Mouse (Mus musculus) liver, adult 2 months (tissue): Measurements from ENCODE around the gene Ankrd31. TPM values are rescaled to one million over a fixed set of nuclear protein-coding genes. Genes with fewer than 3 reads are reported as not detected.
"Not testable (repeated sequence)": the region's sequence is repeated elsewhere in the genome, so short reads cannot be mapped to it uniquely, and the experiment has no call there.

Experiments used
- DNase-seq: peaks from one replicate; pipeline ENCODE4 v3.0.0-alpha.2; 2011; ENCODE audit warnings: low read depth, low spot score; ENCODE audit errors: extremely low read depth
- H3K27ac ChIP-seq: fragments of 200-500 bp; replicated peaks from 2 replicates; pipeline ENCODE4 v1.5.1; 2012; ENCODE audit warnings: low read depth, mild to moderate bottlenecking, control low read depth, inconsistent platforms, low read length; ENCODE audit not compliant: insufficient read depth
- H3K27me3 ChIP-seq: fragments of 200-500 bp; 2 replicates; pipeline ENCODE4 v1.6.1; 2012; ENCODE audit warnings: mild to moderate bottlenecking, moderate library complexity, low read length, inconsistent platforms; ENCODE audit not compliant: control insufficient read depth, insufficient read depth
- H3K36me3 ChIP-seq: fragments of 200-500 bp; 2 replicates; pipeline ENCODE4 v1.6.1; 2012; ENCODE audit warnings: low read length, inconsistent platforms; ENCODE audit not compliant: control insufficient read depth, insufficient read depth
- H3K4me1 ChIP-seq: fragments of 200-500 bp; 2 replicates; pipeline ENCODE4 v1.6.1; 2011; ENCODE audit warnings: low read length; ENCODE audit not compliant: control insufficient read depth, insufficient read depth
- H3K4me3 ChIP-seq: fragments of 200-500 bp; 2 replicates; pipeline ENCODE4 v1.5.1; 2011; ENCODE audit warnings: low read depth, mild to moderate bottlenecking, control low read depth, low read length, moderate library complexity; ENCODE audit not compliant: insufficient read depth
- H3K79me2 ChIP-seq: fragments of 200-500 bp; 2 replicates; pipeline ENCODE4 v1.6.1; 2012; ENCODE audit warnings: inconsistent platforms, mild to moderate bottlenecking, low read length, moderate library complexity; ENCODE audit not compliant: control insufficient read depth, insufficient read depth
- H3K9ac ChIP-seq: fragments of 200-500 bp; 2 replicates; pipeline ENCODE4 v1.6.1; 2012; ENCODE audit warnings: low read depth, mild to moderate bottlenecking, control low read depth, inconsistent platforms, low read length
- CTCF ChIP-seq: fragments of 200-500 bp; IDR thresholded peaks from 2 replicates; pipeline ENCODE4 v1.5.1; 2011; ENCODE audit warnings: low read depth, low read length, control low read depth
- POLR2A ChIP-seq: fragments of 200-500 bp; IDR thresholded peaks from 2 replicates; pipeline ENCODE4 v1.6.1; 2011; ENCODE audit warnings: low read length, control low read depth; ENCODE audit not compliant: insufficient read depth; ENCODE audit errors: extremely low read depth
- WGBS: fragments of 180-500 bp; shearing (Covaris S2); methylation state at CpG from one replicate; pipeline ENCODE4 v1.1.7; 2018; 5-methylcytosine and 5-hydroxymethylcytosine counted together
- polyA plus RNA-seq: library from polyadenylated mRNA; depleted of rRNA; stranded (reverse); fragments of >200 nt; gene quantifications from 2 replicates; pipeline ENCODE4 v1.2.3, GENCODE M21; 2012
- total RNA-seq: library from RNA; depleted of rRNA; stranded (reverse); fragments of >200 nt; gene quantifications from 2 replicates; pipeline ENCODE4 v1.2.3, GENCODE M21; 2014

Gene Ankrd31
- total and polyA plus RNA-seq, 2 experiments = not detected

GRCm38 (mm10) chr13:96895144-96895543 is 147.1 kb downstream of the Ankrd31 start:
- no peaks in the 10 kb centered on the region for H3K4me1 ChIP-seq
- DNase-seq = no peak
- H3K27me3 ChIP-seq = no peaks in the 10 kb centered on the region
- no peaks in the 10 kb centered on the region for H3K79me2 ChIP-seq
- H3K27ac ChIP-seq = no peak overlapping the region
- TF ChIP-seq POLR2A (no peak), CTCF (no peak)
- no peak overlapping the region for H3K4me3 ChIP-seq
- H3K9ac ChIP-seq = no peak overlapping the region
- WGBS = 77% methylated on average over 2 of the region's 2 CpGs
- H3K36me3 ChIP-seq = no peaks in the 10 kb centered on the region

GRCm38 (mm10) chr13:96906717-96907116 is 158.6 kb downstream of the Ankrd31 start:
- Histone ChIP-seq H3K27ac (no peak overlapping the region), H3K79me2 (no peaks in the 10 kb centered on the region), H3K9ac (no peak overlapping the region), H3K4me1 (no peaks in the 10 kb centered on the region), H3K36me3 (no peaks in the 10 kb centered on the region), H3K27me3 (no peaks in the 10 kb centered on the region), H3K4me3 (no peak overlapping the region)
- no peak for DNase-seq
- 80% methylated on average over 3 of the region's 3 CpGs for WGBS
- no peak for TF ChIP-seq POLR2A
- no peak for TF ChIP-seq CTCF

GRCm38 (mm10) chr13:96911202-96911601 is 163.1 kb downstream of the Ankrd31 start:
- Histone ChIP-seq H3K27ac (no peak overlapping the region), H3K4me3 (no peak overlapping the region), H3K36me3 (no peaks in the 10 kb centered on the region), H3K4me1 (no peaks in the 10 kb centered on the region), H3K9ac (no peak overlapping the region), H3K27me3 (no peaks in the 10 kb centered on the region), H3K79me2 (no peaks in the 10 kb centered on the region)
- 90% methylated on average over 3 of the region's 3 CpGs for WGBS
- no peak for TF ChIP-seq CTCF
- TF ChIP-seq POLR2A = no peak
- no peak for DNase-seq

GRCm38 (mm10) chr13:96923134-96923533 is 175.1 kb downstream of the Ankrd31 start:
- not testable (repeated sequence) for H3K79me2 ChIP-seq, H3K36me3 ChIP-seq, H3K4me3 ChIP-seq, H3K27ac ChIP-seq, H3K27me3 ChIP-seq, DNase-seq, H3K4me1 ChIP-seq, H3K9ac ChIP-seq
- 98% methylated on average over 4 of the region's 4 CpGs for WGBS

GRCm38 (mm10) chr13:96923999-96924961 is 176.2 kb downstream of the Ankrd31 start, which contains the start of gene Gcnt4:
TSS of gene Gcnt4 (plus strand) at chr13:96924689.
- peak; percentile 39; the same call in 1 of the 2 replicates for TF ChIP-seq POLR2A
- no peak for TF ChIP-seq CTCF
- H3K36me3 ChIP-seq = no peaks in the 10 kb centered on the region
- no peaks in the 10 kb centered on the region for H3K79me2 ChIP-seq
- H3K27me3 ChIP-seq = no peaks in the 10 kb centered on the region
- peak; percentile 78 for DNase-seq
- WGBS = 13% methylated on average over 54 of the region's 56 CpGs
- H3K27ac ChIP-seq = no peak within 1 kb of the TSS
- H3K4me1 ChIP-seq = peaks cover 7% of the 10 kb centered on the region
- peak within 1 kb of the TSS; percentile 88 for H3K9ac ChIP-seq
- H3K4me3 ChIP-seq = peak within 1 kb of the TSS; percentile 77
